Mouse (Mus musculus) forebrain, embryonic 14.5 days (tissue): ENCODE results near the gene Dpf2. TPM values are rescaled to one million over a fixed set of nuclear protein-coding genes. Genes with fewer than 3 reads are reported as not detected.

Source experiments
- ATAC-seq: fragments of 200-750 bp; cut with Nextera tagmentation; 2 replicates; pipeline ENCODE4 v1.8.0; 2017; ENCODE audit warnings: mild to moderate bottlenecking, moderate library complexity
- DNase-seq: peaks from one replicate; pipeline ENCODE4 v3.0.0-alpha.2; 2015; ENCODE audit warnings: low spot score
- H3K27ac ChIP-seq: fragments of 300-500 bp; sonication (generic); 2 replicates; pipeline ENCODE4 v1.5.1; 2014; ENCODE audit warnings: low read depth, mild to moderate bottlenecking, control low read depth, low read length, moderate library complexity
- H3K27me3 ChIP-seq: fragments of 300-500 bp; sonication (generic); replicated peaks from 2 replicates; pipeline ENCODE4 v1.6.1; 2014; ENCODE audit warnings: low read length, control low read depth, mixed read lengths; ENCODE audit not compliant: control insufficient read depth, insufficient read depth
- H3K36me3 ChIP-seq: fragments of 300-500 bp; sonication (generic); 2 replicates; pipeline ENCODE4 v1.6.1; 2014; ENCODE audit warnings: low read length, control low read depth; ENCODE audit not compliant: control insufficient read depth, insufficient read depth
- H3K4me1 ChIP-seq: fragments of 300-500 bp; sonication (generic); 2 replicates; pipeline ENCODE4 v1.6.1; 2014; ENCODE audit warnings: antibody characterized with exemption, low read length, control low read depth; ENCODE audit not compliant: control insufficient read depth, insufficient read depth
- H3K4me2 ChIP-seq: fragments of 300-500 bp; sonication (generic); 2 replicates; pipeline ENCODE4 v1.6.1; 2014; ENCODE audit warnings: mild to moderate bottlenecking, control low read depth, low read length
- H3K4me3 ChIP-seq: fragments of 300-500 bp; sonication (generic); 2 replicates; pipeline ENCODE4 v1.5.1; 2014; ENCODE audit warnings: low read depth, low read length, control low read depth
- H3K9ac ChIP-seq: fragments of 300-500 bp; sonication (generic); 2 replicates; pipeline ENCODE4 v1.6.1; 2014; ENCODE audit warnings: mild to moderate bottlenecking, low read length, control low read depth, moderate library complexity
- H3K9me3 ChIP-seq: fragments of 300-500 bp; sonication (generic); replicated peaks from 2 replicates; pipeline ENCODE4 v1.6.1; 2016; ENCODE audit warnings: low read length, control low read depth, mixed read lengths; ENCODE audit not compliant: control insufficient read depth
- WGBS: fragments of 180-500 bp; shearing (Covaris S2); extraction: QIAGEN DNeasy Blood & Tissue Kit; methylation state at CpG from one replicate; pipeline ENCODE4 v1.1.7; 2014; 5-methylcytosine and 5-hydroxymethylcytosine counted together
- polyA plus RNA-seq: library from polyadenylated mRNA; unstranded; fragments of >200 nt; fragmentation: Nextera tagmentation; extraction: Ambion mirVana; gene quantifications from 2 replicates; pipeline ENCODE4 v1.2.1, GENCODE M21; 2014

Gene Dpf2
- polyA plus RNA-seq, 1 experiment from 2014 or later = 136 TPM

- Histone ChIP-seq H3K27ac (no peak overlapping the region), H3K4me1 (peaks cover 12% of the 10 kb centered on the region; the same call in 1 of the 2 replicates), H3K9ac (0 out of 2 replicates have a peak overlapping the region, but pooled peaks have one; percentile 3), H3K27me3 (no peaks in the 10 kb centered on the region), H3K4me3 (no peak overlapping the region), H3K4me2 (no peak overlapping the region), H3K9me3 (no peaks in the 10 kb centered on the region), H3K36me3 (no peaks in the 10 kb centered on the region)
- WGBS = 83% methylated on average over 3 of the region's 3 CpGs
- DNase-seq (no peak), ATAC-seq (no peak)
Measured at GRCm38 (mm10) chr19:5878916-5879315, 33.9 kb downstream of the Dpf2 start.

DNA sequence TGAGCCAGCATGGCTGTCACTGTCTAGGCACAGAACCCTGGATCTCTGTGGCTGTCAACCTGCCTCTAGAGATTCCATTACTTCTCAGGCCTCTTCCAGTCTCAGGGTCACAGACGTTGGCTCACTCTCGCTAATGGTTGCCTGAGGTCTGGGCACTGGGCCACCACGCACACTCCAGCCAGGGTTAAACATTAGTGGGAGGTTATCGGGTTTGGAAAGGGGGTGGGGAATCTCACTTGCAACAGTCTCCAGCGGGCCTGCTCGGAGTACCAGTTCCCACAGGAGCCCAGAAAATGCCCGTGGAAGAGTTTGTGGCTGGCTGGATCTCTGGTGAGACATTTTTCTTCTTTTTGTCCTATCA, 34.5 kb downstream of the Dpf2 start:
- DNase-seq (no peak), ATAC-seq (no peak)
- no peak overlapping the region for H3K4me2 ChIP-seq

DNA sequence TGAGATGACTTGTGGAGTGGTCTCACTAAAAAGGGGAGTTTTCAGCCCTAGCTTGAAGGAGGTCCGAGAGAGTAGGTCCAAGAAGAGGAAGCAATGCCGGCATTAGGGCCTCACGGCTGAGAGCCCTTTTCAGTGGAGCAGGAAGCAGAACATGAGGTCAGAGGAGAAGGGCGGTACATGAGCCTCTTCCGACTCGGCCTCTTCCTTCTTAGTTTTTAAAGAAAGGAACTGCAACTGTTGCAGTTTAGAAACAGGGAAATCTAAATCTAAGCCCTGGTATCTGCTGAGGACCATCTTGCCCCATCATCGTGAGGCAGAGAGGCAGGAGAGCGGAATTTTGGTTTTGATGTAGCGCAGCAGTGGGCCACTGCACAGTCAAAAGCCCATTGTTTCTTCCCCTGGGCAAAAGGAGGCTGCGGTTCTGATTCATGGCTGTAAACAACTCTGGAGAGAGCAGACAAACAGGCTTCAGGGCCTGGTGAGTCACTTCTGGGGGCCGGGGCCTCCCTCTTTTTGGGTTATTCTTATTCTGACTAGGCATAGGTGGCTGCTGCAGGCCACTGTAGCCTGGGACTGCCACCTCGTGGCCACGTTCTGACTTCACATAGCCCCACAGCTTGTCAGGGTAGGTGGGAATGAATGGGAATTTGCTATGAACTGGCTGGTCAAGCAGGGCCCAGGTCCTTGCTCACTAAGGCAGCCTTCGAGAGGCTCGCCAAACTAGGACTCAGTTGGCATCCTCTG, 35.0 kb downstream of the Dpf2 start, which contains the start of gene Slc25a45:
Gene Slc25a45 (plus strand): TSS at position 191 of the 744 bp plus-strand sequence.
- Histone ChIP-seq H3K27ac (no peak within 1 kb of the TSS), H3K4me2 (no peak within 1 kb of the TSS), H3K36me3 (no peaks in the 10 kb centered on the region), H3K4me1 (peaks cover 13% of the 10 kb centered on the region; the same call in 1 of the 2 replicates), H3K9me3 (no peaks in the 10 kb centered on the region), H3K4me3 (no peak within 1 kb of the TSS), H3K9ac (peak within 1 kb of the TSS; percentile 26; the same call in 1 of the 2 replicates), H3K27me3 (no peaks in the 10 kb centered on the region)
- peak; percentile 44; the same call in 1 of the 2 replicates for ATAC-seq
- DNase-seq = peak; percentile 74
- whole genome bisulfite sequencing = 48% methylated on average over 15 of the region's 15 CpGs

More for the DNA sequence above, 34.5 kb downstream of the Dpf2 start:
- Histone ChIP-seq H3K36me3 (no peaks in the 10 kb centered on the region), H3K4me3 (no peak overlapping the region), H3K4me1 (peaks cover 13% of the 10 kb centered on the region; the same call in 1 of the 2 replicates), H3K9me3 (no peaks in the 10 kb centered on the region), H3K27me3 (no peaks in the 10 kb centered on the region), H3K27ac (no peak overlapping the region), H3K9ac (no peak overlapping the region)
- WGBS = 70% methylated on average over 7 of the region's 7 CpGs

- under 1% methylated on average over 37 of the region's 37 CpGs for WGBS
- Histone ChIP-seq H3K36me3 (0 out of 2 replicates have a peak, but pooled peaks cover 4% of the 10 kb centered on the region), H3K9me3 (no peaks in the 10 kb centered on the region), H3K4me2 (peak within 1 kb of the TSS; percentile 90), H3K9ac (peak within 1 kb of the TSS; percentile 82), H3K4me3 (peak within 1 kb of the TSS; percentile 75), H3K27ac (peak within 1 kb of the TSS; percentile 49; the same call in 1 of the 2 replicates), H3K4me1 (peaks cover 13% of the 10 kb centered on the region; the same call in 1 of the 2 replicates), H3K27me3 (no peaks in the 10 kb centered on the region)
- DNase-seq (peak; percentile 98), ATAC-seq (peak; percentile 95)
Measured at GRCm38 (mm10) chr19:5874969-5875480, 37.8 kb downstream of the Dpf2 start, which contains the start of gene Frmd8. TSS of gene Frmd8 (minus strand) at chr19:5875274.

GRCm38 (mm10) chr19:5874391-5874968, 38.3 kb downstream of the Dpf2 start:
- H3K9me3 ChIP-seq = no peaks in the 10 kb centered on the region
- peak overlapping the region; percentile 82 for H3K9ac ChIP-seq
- H3K36me3 ChIP-seq = peaks cover 7% of the 10 kb centered on the region; the same call in 1 of the 2 replicates
- ATAC-seq = 0 out of 2 replicates have a peak, but pooled peaks have one; percentile 4
- no peak for DNase-seq
- WGBS = 7% methylated on average over 13 of the region's 13 CpGs
- H3K4me1 ChIP-seq = peaks cover 13% of the 10 kb centered on the region; the same call in 1 of the 2 replicates
- peak overlapping the region; percentile 90 for H3K4me2 ChIP-seq
- no peak overlapping the region for H3K27ac ChIP-seq
- no peaks in the 10 kb centered on the region for H3K27me3 ChIP-seq
- H3K4me3 ChIP-seq = peak overlapping the region; percentile 75

- no peaks in the 10 kb centered on the region for H3K9me3 ChIP-seq
- peaks cover 21% of the 10 kb centered on the region for H3K36me3 ChIP-seq
- no peak overlapping the region for H3K9ac ChIP-seq
- no peak overlapping the region for H3K4me3 ChIP-seq
- WGBS = 87% methylated on average over 19 of the region's 19 CpGs
- peaks cover 13% of the 10 kb centered on the region; the same call in 1 of the 2 replicates for H3K4me1 ChIP-seq
- H3K27me3 ChIP-seq = no peaks in the 10 kb centered on the region
- H3K27ac ChIP-seq = no peak overlapping the region
- no peak overlapping the region for H3K4me2 ChIP-seq
- DNase-seq (no peak), ATAC-seq (no peak)
Measured at GRCm38 (mm10) chr19:5872931-5873556, 39.8 kb downstream of the Dpf2 start.

- Histone ChIP-seq H3K4me2 (no peak overlapping the region), H3K36me3 (peaks cover 26% of the 10 kb centered on the region), H3K9me3 (no peaks in the 10 kb centered on the region), H3K27me3 (no peaks in the 10 kb centered on the region), H3K27ac (no peak overlapping the region), H3K4me1 (peaks cover 13% of the 10 kb centered on the region; the same call in 1 of the 2 replicates), H3K9ac (no peak overlapping the region), H3K4me3 (no peak overlapping the region)
- DNase-seq = no peak
- no peak for ATAC-seq
- 91% methylated on average over 4 of the region's 4 CpGs for WGBS
Measured at GRCm38 (mm10) chr19:5872528-5872927, 40.3 kb downstream of the Dpf2 start.

- Histone ChIP-seq H3K27ac (0 out of 2 replicates have a peak overlapping the region, but pooled peaks have one; percentile 44), H3K9me3 (no peaks in the 10 kb centered on the region), H3K36me3 (peaks cover 29% of the 10 kb centered on the region), H3K4me3 (no peak overlapping the region), H3K4me2 (no peak overlapping the region), H3K27me3 (no peaks in the 10 kb centered on the region), H3K9ac (0 out of 2 replicates have a peak overlapping the region, but pooled peaks have one; percentile 8), H3K4me1 (peaks cover 13% of the 10 kb centered on the region; the same call in 1 of the 2 replicates)
- WGBS = 64% methylated on average over 6 of the region's 6 CpGs
- DNase-seq (no peak), ATAC-seq (no peak)
Measured at GRCm38 (mm10) chr19:5871683-5872082, 41.1 kb downstream of the Dpf2 start.
